Mouse (Mus musculus): ENCODE data around the gene 5730409E04Rik.

- TF ChIP-seq CTCF (IDR thresholded peaks at IDR 0.05; ENCODE audit: borderline replicate concordance, insufficient read depth, low read length) (no peak), POLR2A (IDR thresholded peaks at IDR 0.05; ENCODE audit: low read depth, low read length) (no peak)
Measured at GRCm38 (mm10) chr4:126644333-126644963, 34.8 kb downstream of the 5730409E04Rik start.
